Mouse (Mus musculus): ENCODE data around the gene Eme1. TPM values are rescaled to one million over a fixed set of nuclear protein-coding genes. Genes with fewer than 3 reads are reported as not detected.

Eme1 gene
- polyA plus RNA-seq, 2 experiments: 13.0 to 15.4 TPM

GRCm38 (mm10) chr11:94614603-94615002 is 39.2 kb downstream of the Eme1 start:
- TF ChIP-seq CTCF (IDR thresholded peaks at IDR 0.05; ENCODE audit: low read depth): no peak
- TF ChIP-seq EP300 (IDR thresholded peaks at IDR 0.05; ENCODE audit: low read depth): no peak

GRCm38 (mm10) chr11:94610744-94611740 is 42.7 kb downstream of the Eme1 start:
- WGBS (ENCODE audit: insufficient replicate concordance): 40% methylated on average over 4 of the region's 4 CpGs
- Histone ChIP-seq H3K4me2 (ENCODE audit: low read depth) (no peak overlapping the region), H3K9me3 (ENCODE audit: control insufficient read depth, low read length) (no peaks in the 10 kb centered on the region), H3K36me3 (replicated peaks; ENCODE audit: control insufficient read depth, insufficient read depth, low read depth) (no peaks in the 10 kb centered on the region), H3K27ac (no peak overlapping the region), H3K27me3 (ENCODE audit: control insufficient read depth, insufficient read depth, low read length) (no peaks in the 10 kb centered on the region), H3K9ac (replicated peaks) (no peak overlapping the region), H3K4me3 (ENCODE audit: insufficient read depth in 1 of 2, low read depth in 2 of 2, low read length in 2 of 2) (no peak overlapping the region), H3K4me1 (replicated peaks; ENCODE audit: control insufficient read depth in 2 of 2, insufficient read depth in 2 of 2, low read length in 1 of 2) (no peaks in the 10 kb centered on the region)
- no peak for DNase-seq (ENCODE audit: low read depth in 3 of 3, low spot score in 3 of 3)
- TF ChIP-seq EP300 (IDR thresholded peaks at IDR 0.05; ENCODE audit: low read depth): no peak
- no peak for TF ChIP-seq CTCF (IDR thresholded peaks at IDR 0.05; ENCODE audit: low read depth)
- no peak for ATAC-seq (ENCODE audit: insufficient read depth)

More at GRCm38 (mm10) chr11:94614603-94615002, 39.2 kb downstream of the Eme1 start:
- no peaks in the 10 kb centered on the region for H3K4me1 ChIP-seq (replicated peaks; ENCODE audit: control insufficient read depth in 2 of 2, insufficient read depth in 2 of 2, low read length in 1 of 2)
- H3K4me3 ChIP-seq (ENCODE audit: insufficient read depth in 1 of 2, low read depth in 2 of 2, low read length in 2 of 2): no peak overlapping the region
- no peak overlapping the region for H3K9ac ChIP-seq (replicated peaks)
- no peak overlapping the region for H3K27ac ChIP-seq
- H3K36me3 ChIP-seq (replicated peaks; ENCODE audit: control insufficient read depth, insufficient read depth, low read depth): no peaks in the 10 kb centered on the region
- ATAC-seq (ENCODE audit: insufficient read depth) (no peak), DNase-seq (ENCODE audit: low read depth in 3 of 3, low spot score in 3 of 3) (no peak)
- WGBS (ENCODE audit: insufficient replicate concordance): 57% methylated on average over 4 of the region's 4 CpGs
- no peak overlapping the region for H3K4me2 ChIP-seq (ENCODE audit: low read depth)
- no peaks in the 10 kb centered on the region for H3K9me3 ChIP-seq (ENCODE audit: control insufficient read depth, low read length)
- no peaks in the 10 kb centered on the region for H3K27me3 ChIP-seq (ENCODE audit: control insufficient read depth, insufficient read depth, low read length)

DNA sequence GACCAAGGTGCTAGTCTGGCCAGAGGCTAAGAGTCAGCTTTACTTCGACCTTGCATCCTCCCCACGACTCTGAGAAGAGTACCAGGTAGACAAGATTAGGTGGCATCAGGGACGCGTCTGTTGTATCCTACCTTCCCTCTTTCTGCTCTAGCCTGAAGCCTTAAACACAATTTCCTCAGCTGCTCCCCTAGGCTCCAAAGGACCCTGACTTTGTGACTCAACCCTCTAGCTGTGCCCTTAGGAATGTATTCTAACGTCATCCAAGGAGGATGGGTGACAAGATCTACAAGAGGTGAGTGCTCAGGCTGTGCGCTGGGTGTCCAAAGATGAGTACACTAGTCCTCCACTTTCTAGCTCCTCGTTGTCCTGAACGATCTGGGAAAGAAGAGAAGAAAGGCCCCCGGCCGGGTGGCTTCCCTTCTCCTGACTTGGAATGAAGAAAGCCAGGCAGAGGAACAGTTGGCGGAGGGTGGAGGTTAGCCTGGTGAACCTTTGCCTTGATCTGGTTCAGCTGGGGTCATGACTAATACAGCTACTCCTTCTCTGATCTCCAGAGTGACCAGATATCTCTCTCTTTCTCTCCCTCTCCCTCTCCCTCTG is 51.3 kb downstream of the Eme1 start:
- 64% methylated on average over 11 of the region's 11 CpGs for WGBS (ENCODE audit: insufficient replicate concordance)
- Histone ChIP-seq H3K4me1 (replicated peaks; ENCODE audit: control insufficient read depth in 2 of 2, insufficient read depth in 2 of 2, low read length in 1 of 2) (no peaks in the 10 kb centered on the region), H3K36me3 (replicated peaks; ENCODE audit: control insufficient read depth, insufficient read depth, low read depth) (no peaks in the 10 kb centered on the region), H3K27me3 (ENCODE audit: control insufficient read depth, insufficient read depth, low read length) (no peaks in the 10 kb centered on the region), H3K27ac (no peak overlapping the region), H3K9ac (replicated peaks) (no peak overlapping the region), H3K4me2 (ENCODE audit: low read depth) (peak overlapping the region; percentile 62; the same call in 1 of the 2 replicates), H3K4me3 (ENCODE audit: insufficient read depth in 1 of 2, low read depth in 2 of 2, low read length in 2 of 2) (no peak overlapping the region), H3K9me3 (ENCODE audit: control insufficient read depth, low read length) (no peaks in the 10 kb centered on the region)
- TF ChIP-seq EP300 (IDR thresholded peaks at IDR 0.05; ENCODE audit: low read depth) (no peak), CTCF (IDR thresholded peaks at IDR 0.05; ENCODE audit: low read depth) (no peak)
- ATAC-seq (ENCODE audit: insufficient read depth) (no peak), DNase-seq (ENCODE audit: low read depth in 3 of 3, low spot score in 3 of 3) (no peak)

GRCm38 (mm10) chr11:94601321-94602281 is 52.2 kb downstream of the Eme1 start, which contains the start of gene Acsf2:
TSS of gene Acsf2 (minus strand) at chr11:94601871.
- H3K9me3 ChIP-seq (ENCODE audit: control insufficient read depth, low read length): no peaks in the 10 kb centered on the region
- TF ChIP-seq CTCF (IDR thresholded peaks at IDR 0.05; ENCODE audit: low read depth): no peak
- no peak for TF ChIP-seq EP300 (IDR thresholded peaks at IDR 0.05; ENCODE audit: low read depth)
- H3K9ac ChIP-seq (replicated peaks): peak within 1 kb of the TSS; percentile 45
- DNase-seq (ENCODE audit: low read depth in 3 of 3, low spot score in 3 of 3): no peak
- peak; percentile 77 for ATAC-seq (ENCODE audit: insufficient read depth)
- no peaks in the 10 kb centered on the region for H3K36me3 ChIP-seq (replicated peaks; ENCODE audit: control insufficient read depth, insufficient read depth, low read depth)
- no peaks in the 10 kb centered on the region for H3K27me3 ChIP-seq (ENCODE audit: control insufficient read depth, insufficient read depth, low read length)
- peak within 1 kb of the TSS; percentile 62 for H3K4me2 ChIP-seq (ENCODE audit: low read depth)
- H3K27ac ChIP-seq: no peak within 1 kb of the TSS
- H3K4me3 ChIP-seq (ENCODE audit: insufficient read depth in 1 of 2, low read depth in 2 of 2, low read length in 2 of 2): peak within 1 kb of the TSS; percentile 43 to 48
- H3K4me1 ChIP-seq (replicated peaks; ENCODE audit: control insufficient read depth in 2 of 2, insufficient read depth in 2 of 2, low read length in 1 of 2): no peaks in the 10 kb centered on the region
- 3% methylated on average over 51 of the region's 52 CpGs for WGBS (ENCODE audit: insufficient replicate concordance)

Data from liver, embryonic 14.5 days (tissue).